Mouse (Mus musculus): ENCODE data around the gene Atxn7l1. TPM values are rescaled to one million over a fixed set of nuclear protein-coding genes. Genes with fewer than 3 reads are reported as not detected.
A peak's percentile ranks its signal among the peaks of the same experiment; 100 is the strongest.

Atxn7l1 gene
- polyA plus RNA-seq, 1 experiment from 2014 or later: 11.2 TPM

DNA sequence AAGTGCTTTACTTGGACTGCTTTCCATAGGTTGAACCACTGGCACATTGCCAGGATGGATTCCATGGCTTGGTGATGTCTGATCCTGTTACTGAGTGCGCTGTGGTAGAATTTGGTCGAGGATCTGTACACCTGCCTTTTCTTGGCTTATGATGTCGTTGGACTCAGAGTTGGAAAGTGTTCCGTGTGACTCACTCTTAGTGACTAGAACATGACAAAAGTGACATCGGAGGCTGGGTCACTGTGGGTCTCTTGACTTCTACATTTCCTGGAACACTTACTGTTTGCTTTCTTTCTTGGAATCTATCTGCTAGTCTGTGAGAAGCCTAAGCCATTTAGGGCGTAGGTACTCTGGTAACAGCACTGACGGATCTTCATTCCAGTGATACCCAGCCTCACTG, 23.3 kb downstream of the Atxn7l1 start:
- Histone ChIP-seq H3K9me3 (no peaks in the 10 kb centered on the region), H3K27me3 (no peaks in the 10 kb centered on the region), H3K9ac (replicated peaks) (no peak overlapping the region), H3K4me2 (no peak overlapping the region), H3K4me3 (replicated peaks) (no peak overlapping the region), H3K36me3 (peaks cover 4% of the 10 kb centered on the region), H3K4me1 (replicated peaks) (peaks cover 25% of the 10 kb centered on the region), H3K27ac (no peak overlapping the region)
- ATAC-seq (ENCODE audit: insufficient number of reproducible peaks, insufficient read depth, low FRiP score, low TSS enrichment, low read depth): no peak
- 88% methylated on average over 7 of the region's 7 CpGs for WGBS

- 67% methylated on average over 9 of the region's 9 CpGs for WGBS
- H3K4me3 ChIP-seq (replicated peaks): no peak overlapping the region
- ATAC-seq (ENCODE audit: insufficient number of reproducible peaks, insufficient read depth, low FRiP score, low TSS enrichment, low read depth): no peak
Measured at GRCm38 (mm10) chr12:33172926-33173325, 25.4 kb downstream of the Atxn7l1 start.

GRCm38 (mm10) chr12:33173720-33174141, 26.2 kb downstream of the Atxn7l1 start:
- no peaks in the 10 kb centered on the region; the same call in 1 of the 2 replicates for H3K36me3 ChIP-seq
- peaks cover 33% of the 10 kb centered on the region for H3K4me1 ChIP-seq (replicated peaks)
- no peak for ATAC-seq (ENCODE audit: insufficient number of reproducible peaks, insufficient read depth, low FRiP score, low TSS enrichment, low read depth)
- WGBS: 89% methylated on average over 8 of the region's 8 CpGs
- H3K4me2 ChIP-seq: no peak overlapping the region
- no peak overlapping the region for H3K4me3 ChIP-seq (replicated peaks)
- H3K27me3 ChIP-seq: no peaks in the 10 kb centered on the region
- H3K9me3 ChIP-seq: no peaks in the 10 kb centered on the region
- no peak overlapping the region for H3K27ac ChIP-seq
- no peak overlapping the region for H3K9ac ChIP-seq (replicated peaks)

More at GRCm38 (mm10) chr12:33172926-33173325, 25.4 kb downstream of the Atxn7l1 start:
- Histone ChIP-seq H3K9ac (replicated peaks) (no peak overlapping the region), H3K4me2 (no peak overlapping the region), H3K27ac (no peak overlapping the region), H3K27me3 (no peaks in the 10 kb centered on the region), H3K36me3 (no peaks in the 10 kb centered on the region; the same call in 1 of the 2 replicates), H3K9me3 (no peaks in the 10 kb centered on the region), H3K4me1 (replicated peaks) (peaks cover 33% of the 10 kb centered on the region)

DNA sequence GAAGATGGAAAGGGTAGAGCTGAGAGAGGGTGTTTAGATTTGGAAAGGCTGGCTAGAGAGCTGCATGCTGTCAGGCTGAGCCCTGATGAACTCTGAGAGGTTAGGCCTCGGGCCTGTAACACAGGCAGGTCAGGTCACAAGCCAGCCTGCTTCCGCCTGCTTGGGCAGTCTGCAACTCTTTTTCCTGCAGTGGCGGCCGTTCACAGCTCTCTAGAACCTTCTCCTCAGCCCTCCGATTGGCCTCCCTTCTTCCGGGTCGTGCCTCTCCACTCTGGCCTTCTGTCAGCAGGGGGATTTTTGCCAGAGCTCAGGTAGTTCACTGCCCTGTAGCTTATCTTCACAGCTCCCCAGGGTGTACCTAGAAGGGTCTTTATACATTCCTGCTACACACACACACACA, 26.7 kb downstream of the Atxn7l1 start:
- H3K4me2 ChIP-seq: no peak overlapping the region
- no peaks in the 10 kb centered on the region for H3K27me3 ChIP-seq
- no peaks in the 10 kb centered on the region; the same call in 1 of the 2 replicates for H3K36me3 ChIP-seq
- H3K27ac ChIP-seq: no peak overlapping the region
- 64% methylated on average over 7 of the region's 7 CpGs for WGBS
- H3K9me3 ChIP-seq: no peaks in the 10 kb centered on the region
- ATAC-seq (ENCODE audit: insufficient number of reproducible peaks, insufficient read depth, low FRiP score, low TSS enrichment, low read depth): 0 out of 2 replicates have a peak, but pooled peaks have one; percentile 6
- H3K4me3 ChIP-seq (replicated peaks): no peak overlapping the region
- H3K9ac ChIP-seq (replicated peaks): no peak overlapping the region
- H3K4me1 ChIP-seq (replicated peaks): peaks cover 33% of the 10 kb centered on the region

DNA sequence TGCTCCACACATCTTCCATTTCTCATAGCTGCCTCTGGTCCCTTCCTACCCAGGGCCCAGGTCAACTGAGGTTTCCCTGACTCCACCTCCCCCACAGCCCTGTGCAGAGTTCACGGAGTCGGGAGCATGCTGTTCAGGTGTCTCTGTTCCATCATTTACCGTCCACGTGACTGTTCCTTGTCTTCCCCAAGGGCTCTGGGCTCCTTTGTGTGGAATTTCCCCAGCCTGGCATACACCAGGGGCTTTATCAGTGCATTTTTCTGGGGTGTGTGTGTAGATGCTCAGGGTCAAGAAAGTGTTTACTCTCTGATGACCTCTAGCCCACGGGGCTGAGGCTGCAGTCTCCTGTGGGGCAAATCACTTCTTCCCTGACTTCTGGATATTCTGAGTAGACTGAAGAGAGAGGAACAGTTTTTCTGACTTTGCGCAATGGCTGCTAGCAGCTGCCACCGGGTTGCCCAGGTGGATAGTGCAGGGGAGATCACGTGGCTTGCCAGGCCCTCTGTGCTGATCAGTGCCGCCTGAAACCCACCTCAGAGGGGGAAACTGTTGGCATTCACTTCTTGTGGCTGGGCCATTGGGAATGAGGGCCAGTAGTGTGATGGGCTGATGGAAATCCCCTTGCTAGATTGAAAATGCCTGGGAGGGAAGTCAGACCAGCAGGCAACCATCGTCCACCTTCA, 27.3 kb downstream of the Atxn7l1 start:
- Histone ChIP-seq H3K9ac (replicated peaks) (no peak overlapping the region), H3K36me3 (no peaks in the 10 kb centered on the region; the same call in 1 of the 2 replicates), H3K4me1 (replicated peaks) (peaks cover 33% of the 10 kb centered on the region), H3K4me3 (replicated peaks) (no peak overlapping the region), H3K27ac (no peak overlapping the region), H3K9me3 (no peaks in the 10 kb centered on the region), H3K27me3 (no peaks in the 10 kb centered on the region), H3K4me2 (no peak overlapping the region)
- ATAC-seq (ENCODE audit: insufficient number of reproducible peaks, insufficient read depth, low FRiP score, low TSS enrichment, low read depth): no peak
- 63% methylated on average over 10 of the region's 10 CpGs for WGBS

DNA sequence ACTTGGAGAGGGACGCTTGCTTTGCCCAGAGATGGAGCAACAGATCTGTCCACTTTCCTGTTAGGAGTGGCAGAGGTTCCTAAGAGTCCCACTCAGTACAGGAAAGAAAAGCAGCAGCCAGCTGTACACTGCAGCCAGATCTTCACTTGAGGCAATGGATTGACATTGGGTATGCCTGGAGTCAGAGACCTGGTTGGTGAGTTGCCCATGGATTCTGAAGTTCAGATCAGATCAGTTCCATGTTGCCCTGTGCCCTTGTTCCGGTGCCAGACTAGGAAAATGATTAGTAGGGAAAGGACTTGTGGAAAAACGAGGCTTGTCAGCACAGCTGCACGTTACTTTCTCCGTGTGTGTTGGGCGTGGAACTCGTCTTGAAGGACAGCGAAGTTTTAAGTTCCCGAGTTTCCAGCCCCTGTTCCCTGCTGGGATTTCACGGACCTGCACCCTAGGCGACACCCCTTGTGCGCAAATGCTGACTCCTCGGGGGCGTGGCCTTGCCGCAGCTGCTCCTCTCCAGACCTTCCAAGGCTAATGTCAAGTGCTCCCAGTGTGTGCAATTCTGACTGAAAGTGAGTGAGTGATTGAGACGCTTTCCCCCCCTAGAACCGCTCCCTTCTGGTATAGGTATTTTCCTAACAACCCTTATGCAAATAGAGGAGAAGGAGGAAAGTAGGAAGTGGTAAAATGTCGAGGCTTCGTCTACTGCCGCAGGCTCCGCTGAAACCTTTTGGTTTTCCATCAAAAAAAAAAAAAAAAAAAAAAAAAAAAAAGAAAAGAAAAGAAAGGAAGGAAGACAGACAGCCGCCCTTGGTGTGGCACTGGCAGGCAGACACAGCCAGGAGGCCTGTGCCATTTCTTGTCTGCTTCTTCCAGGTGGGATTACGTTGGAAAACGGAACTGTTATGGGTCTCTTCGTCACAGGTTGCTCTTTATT, 28.4 kb downstream of the Atxn7l1 start:
- Histone ChIP-seq H3K27ac (no peak overlapping the region), H3K4me2 (peak overlapping the region; percentile 56), H3K4me1 (replicated peaks) (peaks cover 33% of the 10 kb centered on the region), H3K27me3 (no peaks in the 10 kb centered on the region), H3K4me3 (replicated peaks) (peak overlapping the region; percentile 16), H3K9ac (replicated peaks) (0 out of 2 replicates have a peak overlapping the region, but pooled peaks have one; percentile 24), H3K36me3 (no peaks in the 10 kb centered on the region; the same call in 1 of the 2 replicates), H3K9me3 (no peaks in the 10 kb centered on the region)
- 6% methylated on average over 25 of the region's 25 CpGs for WGBS
- ATAC-seq (ENCODE audit: insufficient number of reproducible peaks, insufficient read depth, low FRiP score, low TSS enrichment, low read depth): no peak

DNA sequence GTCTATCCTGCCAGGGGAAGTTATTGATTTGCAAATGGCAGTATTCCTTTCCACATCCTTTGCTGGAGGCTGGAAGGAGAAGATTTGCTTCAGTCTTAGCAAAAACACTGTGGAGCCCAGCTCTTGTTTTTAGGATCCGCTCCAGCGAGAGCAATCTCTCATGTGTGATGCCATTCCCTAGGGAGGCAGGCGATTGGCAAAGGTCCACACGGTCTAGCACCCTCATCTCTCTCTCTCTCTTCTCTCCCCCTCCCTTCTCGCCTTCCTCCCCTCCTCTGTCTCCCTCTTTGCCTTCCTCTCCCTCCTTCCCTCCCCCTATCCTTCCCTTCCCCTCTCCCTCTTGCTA, 29.0 kb downstream of the Atxn7l1 start:
- no peak overlapping the region for H3K27ac ChIP-seq
- peak overlapping the region; percentile 56 for H3K4me2 ChIP-seq
- no peaks in the 10 kb centered on the region for H3K27me3 ChIP-seq
- no peak overlapping the region for H3K4me3 ChIP-seq (replicated peaks)
- peaks cover 33% of the 10 kb centered on the region for H3K4me1 ChIP-seq (replicated peaks)
- no peaks in the 10 kb centered on the region for H3K9me3 ChIP-seq
- H3K36me3 ChIP-seq: no peaks in the 10 kb centered on the region
- no peak overlapping the region for H3K9ac ChIP-seq (replicated peaks)
- no peak for ATAC-seq (ENCODE audit: insufficient number of reproducible peaks, insufficient read depth, low FRiP score, low TSS enrichment, low read depth)
- 38% methylated on average over 5 of the region's 5 CpGs for WGBS

DNA sequence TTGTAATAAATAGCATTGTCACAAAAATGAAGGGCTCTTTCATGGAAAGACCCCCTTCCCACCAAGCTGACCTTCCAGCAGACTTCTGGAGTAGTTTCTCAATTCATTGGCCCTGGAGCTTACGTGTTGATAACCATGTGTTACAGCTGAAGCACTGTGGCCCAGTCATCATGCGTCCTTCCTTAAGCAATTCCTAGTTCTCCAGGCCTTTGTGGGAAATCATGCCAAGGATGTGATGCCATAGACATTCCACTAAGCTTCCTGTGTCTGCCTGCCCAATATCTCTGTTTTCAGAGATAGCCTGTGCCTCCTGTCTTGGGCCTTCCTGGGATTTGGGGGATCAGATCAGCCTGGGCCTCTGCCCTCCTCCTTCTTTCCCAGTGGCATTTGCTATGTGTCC, 32.9 kb downstream of the Atxn7l1 start:
- H3K4me2 ChIP-seq: no peak overlapping the region
- no peaks in the 10 kb centered on the region for H3K36me3 ChIP-seq
- no peak for ATAC-seq (ENCODE audit: insufficient number of reproducible peaks, insufficient read depth, low FRiP score, low TSS enrichment, low read depth)
- H3K27ac ChIP-seq: no peak overlapping the region
- H3K4me3 ChIP-seq (replicated peaks): no peak overlapping the region
- H3K9ac ChIP-seq (replicated peaks): no peak overlapping the region
- H3K4me1 ChIP-seq (replicated peaks): peaks cover 11% of the 10 kb centered on the region
- no peaks in the 10 kb centered on the region for H3K27me3 ChIP-seq
- H3K9me3 ChIP-seq: no peaks in the 10 kb centered on the region
- 72% methylated on average over 2 of the region's 2 CpGs for WGBS

GRCm38 (mm10) chr12:33181875-33182274, 34.4 kb downstream of the Atxn7l1 start:
- 91% methylated on average over 4 of the region's 4 CpGs for WGBS
- no peaks in the 10 kb centered on the region for H3K9me3 ChIP-seq

DNA sequence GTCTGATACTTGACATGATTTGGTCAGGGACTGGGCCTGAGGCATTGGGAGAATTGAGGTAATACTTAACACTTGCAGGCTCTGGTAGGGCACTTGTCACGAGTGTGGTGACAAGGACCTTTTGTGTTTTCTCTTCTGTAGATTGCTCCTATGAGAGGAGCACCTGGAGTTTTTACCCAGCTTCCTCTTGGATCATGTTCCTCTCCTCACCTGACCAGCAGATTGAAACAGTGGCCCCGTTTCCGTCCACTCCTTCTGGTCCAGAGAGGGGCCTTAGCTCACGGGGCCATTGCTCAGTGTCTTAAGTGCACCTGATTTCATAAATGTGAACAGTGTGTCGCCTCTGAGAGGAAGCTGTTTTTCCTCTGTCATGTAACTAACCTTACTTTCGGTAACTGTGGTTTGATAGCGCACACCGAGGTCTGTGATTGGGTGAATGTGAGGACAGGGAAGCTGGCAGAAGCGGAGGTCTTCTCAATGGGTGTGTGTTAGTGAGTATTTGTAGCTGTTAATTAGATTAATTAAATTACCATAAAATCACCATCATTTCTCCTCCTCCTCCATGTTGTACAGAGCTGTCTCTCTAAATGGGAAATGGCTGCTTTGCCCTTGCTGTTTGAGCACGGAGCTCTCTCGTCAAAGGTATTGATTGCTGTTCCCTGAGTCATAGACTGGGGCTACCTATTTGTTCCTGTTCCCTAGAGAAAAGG, 35.1 kb downstream of the Atxn7l1 start:
- Histone ChIP-seq H3K9ac (replicated peaks) (no peak overlapping the region), H3K4me3 (replicated peaks) (no peak overlapping the region), H3K4me2 (no peak overlapping the region), H3K36me3 (no peaks in the 10 kb centered on the region), H3K27me3 (no peaks in the 10 kb centered on the region), H3K9me3 (no peaks in the 10 kb centered on the region), H3K27ac (no peak overlapping the region), H3K4me1 (replicated peaks) (no peaks in the 10 kb centered on the region)
- WGBS: 72% methylated on average over 11 of the region's 11 CpGs
- ATAC-seq (ENCODE audit: insufficient number of reproducible peaks, insufficient read depth, low FRiP score, low TSS enrichment, low read depth): no peak

More at GRCm38 (mm10) chr12:33181875-33182274, 34.4 kb downstream of the Atxn7l1 start:
- no peak overlapping the region for H3K4me3 ChIP-seq (replicated peaks)
- no peak overlapping the region for H3K4me2 ChIP-seq
- no peaks in the 10 kb centered on the region for H3K36me3 ChIP-seq
- H3K27me3 ChIP-seq: no peaks in the 10 kb centered on the region
- H3K4me1 ChIP-seq (replicated peaks): no peaks in the 10 kb centered on the region
- no peak for ATAC-seq (ENCODE audit: insufficient number of reproducible peaks, insufficient read depth, low FRiP score, low TSS enrichment, low read depth)
- no peak overlapping the region for H3K9ac ChIP-seq (replicated peaks)
- no peak overlapping the region for H3K27ac ChIP-seq

- Histone ChIP-seq H3K4me1 (replicated peaks) (no peaks in the 10 kb centered on the region), H3K4me2 (no peak overlapping the region), H3K4me3 (replicated peaks) (no peak overlapping the region), H3K36me3 (no peaks in the 10 kb centered on the region), H3K9me3 (no peaks in the 10 kb centered on the region), H3K27me3 (no peaks in the 10 kb centered on the region), H3K27ac (no peak overlapping the region), H3K9ac (replicated peaks) (no peak overlapping the region)
- ATAC-seq (ENCODE audit: insufficient number of reproducible peaks, insufficient read depth, low FRiP score, low TSS enrichment, low read depth): no peak
- 70% methylated on average over 4 of the region's 4 CpGs for WGBS
Measured at GRCm38 (mm10) chr12:33183138-33183627, 35.7 kb downstream of the Atxn7l1 start.

Measured in limb, embryonic 12.5 days (tissue).